In genomic region chr17:85987531-85987930, GRCm38 (mm10) we compare ENCODE assay signal across 20 mouse cellular contexts.
A peak's percentile ranks its signal among the peaks of the same experiment; 100 is the strongest.
DNase-seq lines count a peak whose midpoint lies in the region; ATAC-seq lines count a peak whose summit lies in the region.
"Had no signal": no experiment of that assay in that cellular context is flagged by ENCODE, and none has a peak within 500 bp of the region (broad histone marks: within the 10 kb centered on the region; RNA-seq: fewer than 3 reads in every experiment).

No protein-coding gene starts in this region.

- no peak overlapping the region for H3K4me3 ChIP-seq in kidney, embryonic 16.5 days (ENCODE audit: low read length)
- H3K4me3 ChIP-seq in midbrain, embryonic 11.5 days (ENCODE audit: low read depth, low read length) = no peak overlapping the region
- no peak overlapping the region for H3K4me3 ChIP-seq in midbrain, embryonic 13.5 days (replicated peaks)
- H3K4me3 ChIP-seq: forebrain, embryonic 13.5 days; heart, embryonic 15.5 days had no signal

- H3K27ac ChIP-seq in kidney, embryonic 16.5 days (ENCODE audit: low read length) = peak overlapping the region; percentile 87
- no peak overlapping the region for H3K27ac ChIP-seq in midbrain, embryonic 11.5 days (ENCODE audit: low read depth, low read length)
- no peak overlapping the region for H3K27ac ChIP-seq in midbrain, embryonic 13.5 days
- H3K27ac ChIP-seq: forebrain, embryonic 13.5 days; heart, embryonic 15.5 days; hindbrain, embryonic 14.5 days had no signal

- H3K4me1 ChIP-seq in kidney, embryonic 16.5 days (ENCODE audit: insufficient read depth, low read length) = peaks cover 9% of the 10 kb centered on the region
- H3K4me1 ChIP-seq in midbrain, embryonic 11.5 days (ENCODE audit: control insufficient read depth, insufficient read depth, low read length) = no peaks in the 10 kb centered on the region
- H3K4me1 ChIP-seq in midbrain, embryonic 13.5 days (replicated peaks) = no peaks in the 10 kb centered on the region
- H3K4me1 ChIP-seq: forebrain, embryonic 13.5 days had no signal

- H3K27me3 ChIP-seq in kidney, embryonic 16.5 days (ENCODE audit: insufficient read depth, low read length) = no peaks in the 10 kb centered on the region
- H3K27me3 ChIP-seq in midbrain, embryonic 11.5 days (ENCODE audit: control insufficient read depth, insufficient read depth, low read length) = no peaks in the 10 kb centered on the region
- no peaks in the 10 kb centered on the region for H3K27me3 ChIP-seq in midbrain, embryonic 13.5 days
- H3K27me3 ChIP-seq: CH12.LX; forebrain, embryonic 13.5 days; heart, embryonic 15.5 days; Patski had no signal

- H3K9me3 ChIP-seq in kidney, embryonic 16.5 days (ENCODE audit: low read length) = no peaks in the 10 kb centered on the region
- no peaks in the 10 kb centered on the region for H3K9me3 ChIP-seq in midbrain, embryonic 11.5 days (ENCODE audit: control insufficient read depth, low read length)
- no peaks in the 10 kb centered on the region for H3K9me3 ChIP-seq in midbrain, embryonic 13.5 days
- H3K9me3 ChIP-seq: forebrain, embryonic 13.5 days; heart, embryonic 15.5 days had no signal

- no peak overlapping the region for H3K9ac ChIP-seq in kidney, embryonic 16.5 days (replicated peaks; ENCODE audit: low read length)
- H3K9ac ChIP-seq in midbrain, embryonic 11.5 days (ENCODE audit: low read length) = no peak overlapping the region
- no peak overlapping the region for H3K9ac ChIP-seq in midbrain, embryonic 13.5 days (replicated peaks)
- H3K9ac ChIP-seq: forebrain, embryonic 13.5 days; heart, embryonic 15.5 days; hindbrain, embryonic 14.5 days had no signal

- H3K4me2 ChIP-seq in kidney, embryonic 16.5 days (replicated peaks; ENCODE audit: low read depth, low read length) = no peak overlapping the region
- no peak overlapping the region for H3K4me2 ChIP-seq in midbrain, embryonic 11.5 days
- no peak overlapping the region for H3K4me2 ChIP-seq in midbrain, embryonic 13.5 days (replicated peaks)
- H3K4me2 ChIP-seq: forebrain, embryonic 13.5 days; heart, embryonic 11.5 days; heart, embryonic 15.5 days; hindbrain, embryonic 14.5 days had no signal

- H3K36me3 ChIP-seq in kidney, embryonic 16.5 days (ENCODE audit: insufficient read depth, low read length) = no peaks in the 10 kb centered on the region; the same call in 1 of the 2 replicates
- no peaks in the 10 kb centered on the region for H3K36me3 ChIP-seq in midbrain, embryonic 11.5 days (ENCODE audit: control insufficient read depth, insufficient read depth, low read length)
- H3K36me3 ChIP-seq in midbrain, embryonic 13.5 days = peaks cover 15% of the 10 kb centered on the region

- ATAC-seq in kidney, embryonic 16.5 days (ENCODE audit: low FRiP score, low TSS enrichment) = no peak
- ATAC-seq in midbrain, embryonic 11.5 days (ENCODE audit: low FRiP score) = no peak
- ATAC-seq in midbrain, embryonic 13.5 days = no peak
- ATAC-seq: activated CD4-positive, CD25-positive, alpha-beta regulatory T cell, adult 4 months; forebrain, embryonic 13.5 days; Patski had no signal

- WGBS in kidney, embryonic 16.5 days = 38% methylated on average over 4 of the region's 4 CpGs
- WGBS in midbrain, embryonic 11.5 days = 85% methylated on average over 4 of the region's 4 CpGs
- 73% methylated on average over 4 of the region's 4 CpGs for WGBS in midbrain, embryonic 13.5 days

- DNase-seq in heart, adult 11 months = peak; percentile 6
- no peak for DNase-seq in heart, adult 9 months (ENCODE audit: low spot score in 2 of 2)
- no peak for DNase-seq in kidney, adult 18-20 months
- DNase-seq in midbrain, embryonic 11.5 days (ENCODE audit: low spot score, missing footprints) = peak; percentile 59
- DNase-seq in adrenal gland, adult 8-10 months = no peak
- DNase-seq: adrenal gland, postnatal 25 days; cerebellum, adult 2 months; cerebellum, postnatal 10 days; gastrocnemius, postnatal 36 days; heart, adult 18-20 months; heart, postnatal 14 days had no signal

Comparison
In these comparisons a context has a peak if more than half of its experiments do, and no peak if none do; other contexts are left out.
1. DNase-seq: peak in heart, adult 11 months (single experiment) and midbrain, embryonic 11.5 days (single experiment); none in heart, adult 9 months (0 of 2), kidney, adult 18-20 months (single experiment) and adrenal gland, adult 8-10 months (single experiment).